Mouse (Mus musculus) MEL (cell line): ENCODE measurements at regions not wholly inside any gene's neighbourhood (a gene's known extent, or its start where the extent isn't known, plus 50 kb on each side); places are given as distances from the start of the nearest gene placed in this dataset.
A peak's percentile ranks its signal among the peaks of the same experiment; 100 is the strongest.

ENCODE experiments used
- DNase-seq: peaks from one replicate; pipeline ENCODE4 v3.0.0; 2011; ENCODE audit warnings: low read depth, low spot score
- H3K27ac ChIP-seq: 2 replicates; pipeline ENCODE4 v1.5.1; 2012; ENCODE audit warnings: low read depth, mild to moderate bottlenecking, control low read depth, low read length, moderate library complexity; ENCODE audit not compliant: control insufficient read depth
- H3K27me3 ChIP-seq, 2 experiments: fragments of 150-350 bp in 1 of 2; sonication (generic) in 1 of 2; 2 replicates each; pipeline ENCODE4 v1.6.1; 2012; ENCODE audit warnings: low read length in 2 of 2, mild to moderate bottlenecking in 2 of 2, improper control_type of control experiment in 1 of 2, moderate library complexity in 1 of 2; ENCODE audit not compliant: insufficient read depth in 2 of 2, control insufficient read depth in 1 of 2
- H3K36me3 ChIP-seq, 2 experiments: 2 replicates each; pipeline ENCODE4 v1.6.1; 2012 to 2014; ENCODE audit warnings: low read length in 2 of 2, improper control_type of control experiment in 1 of 2, inconsistent platforms in 1 of 2, mild to moderate bottlenecking in 1 of 2; ENCODE audit not compliant: insufficient read depth in 2 of 2, control insufficient read depth in 1 of 2
- H3K4me1 ChIP-seq, 2 experiments: fragments of 150-350 bp in 1 of 2; sonication (generic) in 1 of 2; 2 replicates each; pipeline ENCODE4 v1.6.1; 2012; ENCODE audit warnings: low read length in 2 of 2, improper control_type of control experiment in 1 of 2, mild to moderate bottlenecking in 1 of 2; ENCODE audit not compliant: insufficient read depth in 2 of 2, control insufficient read depth in 1 of 2
- H3K4me3 ChIP-seq, 2 experiments: fragments of 150-350 bp in 1 of 2; sonication (generic) in 1 of 2; 2 replicates each; pipeline ENCODE4 v1.5.1; 2012; ENCODE audit warnings: low read depth in 2 of 2, low read length in 2 of 2, mild to moderate bottlenecking in 2 of 2, moderate library complexity in 2 of 2, control low read depth in 1 of 2, improper control_type of control experiment in 1 of 2; ENCODE audit not compliant: control insufficient read depth in 1 of 2, insufficient read depth in 1 of 2
- H3K79me2 ChIP-seq: 2 replicates; pipeline ENCODE4 v1.6.1; 2012; ENCODE audit warnings: mild to moderate bottlenecking, low read length, moderate library complexity; ENCODE audit not compliant: control insufficient read depth, poor library complexity, insufficient read depth
- H3K9ac ChIP-seq: 2 replicates; pipeline ENCODE4 v1.6.1; 2012; ENCODE audit warnings: low read depth, mild to moderate bottlenecking, control low read depth, low read length, moderate library complexity; ENCODE audit not compliant: control insufficient read depth, poor library complexity, severe bottlenecking
- H3K9me3 ChIP-seq: fragments of 150-350 bp; sonication (generic); replicated peaks from 2 replicates; pipeline ENCODE4 v1.6.1; 2012; ENCODE audit warnings: mild to moderate bottlenecking, low read length, improper control_type of control experiment, moderate library complexity; ENCODE audit not compliant: insufficient read depth
- BHLHE40 ChIP-seq: IDR thresholded peaks from 2 replicates; pipeline ENCODE4 v1.6.1; 2012; ENCODE audit warnings: low read depth, mild to moderate bottlenecking, inconsistent platforms, low read length, improper control_type of control experiment, borderline replicate concordance
- CHD1 ChIP-seq: IDR thresholded peaks from 2 replicates; pipeline ENCODE4 v1.6.1; 2012; ENCODE audit warnings: low read depth, mild to moderate bottlenecking, inconsistent platforms, low read length, improper control_type of control experiment
- CHD2 ChIP-seq: IDR thresholded peaks from 2 replicates; pipeline ENCODE4 v1.6.1; 2011; ENCODE audit warnings: low read length, improper control_type of control experiment
- CTCF ChIP-seq, 3 experiments: IDR thresholded peaks in 2 of 3; conservative IDR thresholded peaks in 1 of 3; 2 replicates each; pipeline ENCODE4 v1.5.1; 2011 to 2012; ENCODE audit warnings: low read length in 3 of 3, low read depth in 2 of 3, mild to moderate bottlenecking in 2 of 3, improper control_type of control experiment in 1 of 3, inconsistent platforms in 1 of 3, mixed read lengths in 1 of 3, moderate library complexity in 1 of 3; ENCODE audit not compliant: control insufficient read depth in 1 of 3, insufficient read depth in 1 of 3, poor library complexity in 1 of 3, severe bottlenecking in 1 of 3
- E2F4 ChIP-seq: IDR thresholded peaks from 2 replicates; pipeline ENCODE4 v1.6.1; 2011; ENCODE audit warnings: low read depth, low read length, improper control_type of control experiment, borderline replicate concordance
- EP300 ChIP-seq, 2 experiments: IDR thresholded peaks; 2 replicates each; pipeline ENCODE4 v1.6.1; 2011; ENCODE audit warnings: improper control_type of control experiment in 2 of 2, low read length in 2 of 2, low read depth in 1 of 2, mild to moderate bottlenecking in 1 of 2
- ETS1 ChIP-seq: IDR thresholded peaks from 2 replicates; pipeline ENCODE4 v1.6.1; 2012; ENCODE audit warnings: low read depth, mild to moderate bottlenecking, inconsistent platforms, low read length, improper control_type of control experiment, moderate library complexity
- GABPA ChIP-seq: IDR thresholded peaks from 2 replicates; pipeline ENCODE4 v1.6.1; 2012; ENCODE audit warnings: low read depth, mild to moderate bottlenecking, inconsistent platforms, low read length, improper control_type of control experiment, moderate library complexity
- GATA1 ChIP-seq: IDR thresholded peaks from 2 replicates; pipeline ENCODE4 v1.6.1; 2011; ENCODE audit warnings: low read depth, low read length, improper control_type of control experiment
- JUND ChIP-seq: IDR thresholded peaks from 2 replicates; pipeline ENCODE4 v1.6.1; 2011; ENCODE audit warnings: low read depth, mild to moderate bottlenecking, improper control_type of control experiment, low read length
- KAT2A ChIP-seq: conservative IDR thresholded peaks from 2 replicates; pipeline ENCODE4 v1.6.1; 2012; ENCODE audit warnings: low read depth, low read length, improper control_type of control experiment, inconsistent platforms
- MAX ChIP-seq: IDR thresholded peaks from 2 replicates; pipeline ENCODE4 v1.6.1; 2011; ENCODE audit warnings: low read length, improper control_type of control experiment
- MAZ ChIP-seq: IDR thresholded peaks from 2 replicates; pipeline ENCODE4 v1.6.1; 2012; ENCODE audit warnings: low read depth, mild to moderate bottlenecking, inconsistent platforms, low read length, improper control_type of control experiment
- MEF2A ChIP-seq: IDR thresholded peaks from 2 replicates; pipeline ENCODE4 v1.6.1; 2014; ENCODE audit warnings: low read depth, mild to moderate bottlenecking, inconsistent platforms, low read length, improper control_type of control experiment; ENCODE audit not compliant: poor library complexity, insufficient replicate concordance, severe bottlenecking; ENCODE audit errors: extremely low read depth
- MXI1 ChIP-seq: IDR thresholded peaks from 2 replicates; pipeline ENCODE4 v1.6.1; 2011; ENCODE audit warnings: mild to moderate bottlenecking, low read depth, low read length, improper control_type of control experiment
- MYC ChIP-seq: IDR thresholded peaks from 2 replicates; pipeline ENCODE4 v1.6.1; 2011; ENCODE audit warnings: low read depth, mild to moderate bottlenecking, low read length, improper control_type of control experiment, moderate library complexity
- NELFE ChIP-seq: IDR thresholded peaks from 2 replicates; pipeline ENCODE4 v1.6.1; 2011; ENCODE audit warnings: low read depth, low read length, improper control_type of control experiment
- POLR2AphosphoS5 ChIP-seq: IDR thresholded peaks from 2 replicates; pipeline ENCODE4 v1.6.1; 2012; ENCODE audit warnings: low read depth, borderline replicate concordance, mild to moderate bottlenecking, inconsistent platforms, low read length, moderate library complexity, mixed read lengths
- RAD21 ChIP-seq: IDR thresholded peaks from 2 replicates; pipeline ENCODE4 v1.6.1; 2011; ENCODE audit warnings: mild to moderate bottlenecking, low read depth, low read length, improper control_type of control experiment
- RCOR1 ChIP-seq: IDR thresholded peaks from 2 replicates; pipeline ENCODE4 v1.6.1; 2012; ENCODE audit warnings: low read depth, mild to moderate bottlenecking, inconsistent platforms, low read length, improper control_type of control experiment
- SIN3A ChIP-seq: IDR thresholded peaks from 2 replicates; pipeline ENCODE4 v1.6.1; 2012; ENCODE audit warnings: low read length, improper control_type of control experiment, inconsistent platforms
- SMC3 ChIP-seq: IDR thresholded peaks from 2 replicates; pipeline ENCODE4 v1.6.1; 2011; ENCODE audit warnings: low read depth, low read length, improper control_type of control experiment
- TAL1 ChIP-seq: IDR thresholded peaks from 2 replicates; pipeline ENCODE4 v1.6.1; 2012; ENCODE audit warnings: mild to moderate bottlenecking, inconsistent platforms, low read length, moderate library complexity, mixed read lengths
- TBP ChIP-seq: IDR thresholded peaks from 2 replicates; pipeline ENCODE4 v1.8.0; 2011; ENCODE audit warnings: low read depth, low read length, improper control_type of control experiment
- TCF12 ChIP-seq: IDR thresholded peaks from 2 replicates; pipeline ENCODE4 v1.6.1; 2014; ENCODE audit warnings: low read depth, mild to moderate bottlenecking, inconsistent platforms, low read length, improper control_type of control experiment, moderate library complexity
- USF1 ChIP-seq: IDR thresholded peaks from 2 replicates; pipeline ENCODE4 v1.6.1; 2014; ENCODE audit warnings: low read depth, mild to moderate bottlenecking, inconsistent platforms, low read length, improper control_type of control experiment, moderate library complexity
- USF2 ChIP-seq, 2 experiments: IDR thresholded peaks; 2 replicates each; pipeline ENCODE4 v1.6.1; 2011 to 2012; ENCODE audit warnings: improper control_type of control experiment in 2 of 2, low read length in 2 of 2, borderline replicate concordance in 1 of 2, inconsistent platforms in 1 of 2, low read depth in 1 of 2, mild to moderate bottlenecking in 1 of 2; ENCODE audit not compliant: insufficient read depth in 1 of 2
- ZKSCAN1 ChIP-seq: IDR thresholded peaks from 2 replicates; pipeline ENCODE4 v1.6.1; 2012; ENCODE audit warnings: low read depth, mild to moderate bottlenecking, inconsistent platforms, low read length, improper control_type of control experiment, moderate library complexity
- ZNF384 ChIP-seq: IDR thresholded peaks from 2 replicates; pipeline ENCODE4 v1.6.1; 2012; ENCODE audit warnings: low read depth, mild to moderate bottlenecking, inconsistent platforms, low read length, improper control_type of control experiment

DNA sequence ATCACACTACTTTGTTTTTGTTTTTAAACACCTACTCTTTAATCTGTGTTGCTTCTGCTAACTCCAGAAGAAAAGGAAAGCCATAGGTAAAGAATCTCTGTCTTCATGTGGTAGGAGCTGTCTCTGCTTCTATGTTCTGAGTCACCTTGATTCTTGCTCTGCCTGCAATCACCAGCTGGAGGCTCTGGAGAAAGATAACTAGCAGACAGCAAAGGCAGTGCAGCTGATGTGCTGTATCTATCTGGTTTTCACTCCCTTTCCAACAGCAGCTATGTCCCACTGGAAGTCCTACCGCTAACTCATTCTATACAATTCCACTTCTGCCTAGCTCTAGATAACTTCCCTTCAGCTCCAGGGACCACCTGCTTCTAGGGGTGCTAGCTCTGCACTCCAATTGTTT is 435.2 kb upstream of the Mef2c start:
- H3K9me3 ChIP-seq = no peaks in the 10 kb centered on the region
- TF ChIP-seq RCOR1 (peak; percentile 43; the same call in 1 of the 2 replicates), ETS1 (peak; percentile 71), GATA1 (0 out of 2 replicates have a peak, but pooled peaks have one; percentile 39), BHLHE40 (no peak), CHD2 (no peak), USF1 (no peak), MXI1 (no peak), SIN3A (no peak), TCF12 (no peak), MAX (no peak), MEF2A (no peak), CHD1 (no peak), EP300 (IDR thresholded peaks at IDR 0.05; ENCODE audit: low read depth in 1 of 2, low read length in 2 of 2) (0 out of 4 replicates have a peak, but pooled peaks of 1 of the 2 experiments have one; percentile 9), RAD21 (no peak), POLR2AphosphoS5 (no peak), TBP (no peak), TAL1 (no peak), KAT2A (no peak), NELFE (no peak)
- DNase-seq = peak; percentile 51
- no peak overlapping the region for H3K9ac ChIP-seq
- H3K79me2 ChIP-seq = no peaks in the 10 kb centered on the region
- no peak overlapping the region for H3K27ac ChIP-seq
- peaks cover 7 to 14% of the 10 kb centered on the region in 2 experiments for H3K4me1 ChIP-seq
- no peaks in the 10 kb centered on the region for H3K27me3 ChIP-seq
- peaks cover 0 to 20% of the 10 kb centered on the region in 2 experiments; a peak in 2 of 4 replicates for H3K36me3 ChIP-seq
- no peak overlapping the region for H3K4me3 ChIP-seq

DNA sequence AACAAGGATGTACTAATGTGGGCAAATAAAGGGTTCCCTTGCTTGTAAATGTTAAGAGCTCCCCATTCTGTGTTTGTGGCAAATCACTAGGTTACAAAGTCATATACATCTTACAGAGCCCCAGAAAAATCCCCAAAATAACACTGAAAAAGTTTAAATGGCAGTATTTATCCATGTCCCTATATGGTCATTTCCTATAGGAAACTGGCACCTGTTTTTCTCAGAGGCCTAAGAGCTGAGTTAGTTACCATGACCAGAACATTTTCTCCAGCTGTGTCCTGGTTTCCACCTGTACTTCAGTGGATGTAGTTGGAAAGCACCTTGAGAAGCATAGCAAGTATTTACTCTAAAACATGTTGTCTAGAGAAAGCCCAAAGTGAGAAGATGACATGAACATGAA is 434.5 kb upstream of the Mef2c start:
- H3K4me3 ChIP-seq = no peak overlapping the region
- no peaks in the 10 kb centered on the region for H3K9me3 ChIP-seq
- H3K36me3 ChIP-seq = peaks cover 0 to 24% of the 10 kb centered on the region in 2 experiments; a peak in 2 of 4 replicates
- no peaks in the 10 kb centered on the region for H3K79me2 ChIP-seq
- DNase-seq = no peak
- no peak for TF ChIP-seq CTCF (IDR thresholded peaks at IDR 0.05 in 2 of 3, conservative IDR thresholded peaks at IDR 0.05 in 1 of 3; ENCODE audit: control insufficient read depth in 1 of 3, insufficient read depth in 1 of 3, low read depth in 2 of 3, low read length in 3 of 3, poor library complexity in 1 of 3, severe bottlenecking in 1 of 3)
- TF ChIP-seq ZNF384 = no peak
- TF ChIP-seq TBP = no peak
- no peak for TF ChIP-seq E2F4
- no peak for TF ChIP-seq USF2 (IDR thresholded peaks at IDR 0.05; ENCODE audit: borderline replicate concordance in 1 of 2, insufficient read depth in 1 of 2, low read depth in 1 of 2, low read length in 2 of 2)
- no peak for TF ChIP-seq ZKSCAN1
- no peak for TF ChIP-seq EP300 (IDR thresholded peaks at IDR 0.05; ENCODE audit: low read depth in 1 of 2, low read length in 2 of 2)
- no peak for TF ChIP-seq GABPA
- TF ChIP-seq CHD2 = no peak
- TF ChIP-seq USF1 = no peak
- TF ChIP-seq RCOR1 = no peak
- TF ChIP-seq SMC3 = no peak
- TF ChIP-seq BHLHE40 = no peak
- TF ChIP-seq MAZ = no peak
- TF ChIP-seq GATA1 = no peak
- no peak for TF ChIP-seq MYC
- TF ChIP-seq POLR2AphosphoS5 = no peak
- TF ChIP-seq JUND = no peak
- H3K9ac ChIP-seq = no peak overlapping the region
- no peaks in the 10 kb centered on the region for H3K27me3 ChIP-seq
- peaks cover 7 to 15% of the 10 kb centered on the region in 2 experiments for H3K4me1 ChIP-seq
- H3K27ac ChIP-seq = no peak overlapping the region
